Mouse (Mus musculus) MEL (cell line): ENCODE data around the gene Bud31. TPM values are rescaled to one million over a fixed set of nuclear protein-coding genes. Genes with fewer than 3 reads are reported as not detected.
"Not testable (repeated sequence)": the region's sequence is repeated elsewhere in the genome, so short reads cannot be mapped to it uniquely, and the experiment has no call there.

Experiments used
- DNase-seq: peaks from one replicate; pipeline ENCODE4 v3.0.0; 2011; ENCODE audit warnings: low read depth, low spot score
- H3K27ac ChIP-seq: 2 replicates; pipeline ENCODE4 v1.5.1; 2012; ENCODE audit warnings: low read depth, mild to moderate bottlenecking, control low read depth, low read length, moderate library complexity; ENCODE audit not compliant: control insufficient read depth
- H3K27me3 ChIP-seq, 2 experiments: fragments of 150-350 bp in 1 of 2; sonication (generic) in 1 of 2; 2 replicates each; pipeline ENCODE4 v1.6.1; 2012; ENCODE audit warnings: low read length in 2 of 2, mild to moderate bottlenecking in 2 of 2, improper control_type of control experiment in 1 of 2, moderate library complexity in 1 of 2; ENCODE audit not compliant: insufficient read depth in 2 of 2, control insufficient read depth in 1 of 2
- H3K36me3 ChIP-seq, 2 experiments: 2 replicates each; pipeline ENCODE4 v1.6.1; 2012 to 2014; ENCODE audit warnings: low read length in 2 of 2, improper control_type of control experiment in 1 of 2, inconsistent platforms in 1 of 2, mild to moderate bottlenecking in 1 of 2; ENCODE audit not compliant: insufficient read depth in 2 of 2, control insufficient read depth in 1 of 2
- H3K4me1 ChIP-seq, 2 experiments: fragments of 150-350 bp in 1 of 2; sonication (generic) in 1 of 2; 2 replicates each; pipeline ENCODE4 v1.6.1; 2012; ENCODE audit warnings: low read length in 2 of 2, improper control_type of control experiment in 1 of 2, mild to moderate bottlenecking in 1 of 2; ENCODE audit not compliant: insufficient read depth in 2 of 2, control insufficient read depth in 1 of 2
- H3K4me3 ChIP-seq, 2 experiments: fragments of 150-350 bp in 1 of 2; sonication (generic) in 1 of 2; 2 replicates each; pipeline ENCODE4 v1.5.1; 2012; ENCODE audit warnings: low read depth in 2 of 2, low read length in 2 of 2, mild to moderate bottlenecking in 2 of 2, moderate library complexity in 2 of 2, control low read depth in 1 of 2, improper control_type of control experiment in 1 of 2; ENCODE audit not compliant: control insufficient read depth in 1 of 2, insufficient read depth in 1 of 2
- H3K79me2 ChIP-seq: 2 replicates; pipeline ENCODE4 v1.6.1; 2012; ENCODE audit warnings: mild to moderate bottlenecking, low read length, moderate library complexity; ENCODE audit not compliant: control insufficient read depth, poor library complexity, insufficient read depth
- H3K9ac ChIP-seq: 2 replicates; pipeline ENCODE4 v1.6.1; 2012; ENCODE audit warnings: low read depth, mild to moderate bottlenecking, control low read depth, low read length, moderate library complexity; ENCODE audit not compliant: control insufficient read depth, poor library complexity, severe bottlenecking
- H3K9me3 ChIP-seq: fragments of 150-350 bp; sonication (generic); replicated peaks from 2 replicates; pipeline ENCODE4 v1.6.1; 2012; ENCODE audit warnings: mild to moderate bottlenecking, low read length, improper control_type of control experiment, moderate library complexity; ENCODE audit not compliant: insufficient read depth
- CHD1 ChIP-seq: IDR thresholded peaks from 2 replicates; pipeline ENCODE4 v1.6.1; 2012; ENCODE audit warnings: low read depth, mild to moderate bottlenecking, inconsistent platforms, low read length, improper control_type of control experiment
- CTCF ChIP-seq, 3 experiments: IDR thresholded peaks in 2 of 3; conservative IDR thresholded peaks in 1 of 3; 2 replicates each; pipeline ENCODE4 v1.5.1; 2011 to 2012; ENCODE audit warnings: low read length in 3 of 3, low read depth in 2 of 3, mild to moderate bottlenecking in 2 of 3, improper control_type of control experiment in 1 of 3, inconsistent platforms in 1 of 3, mixed read lengths in 1 of 3, moderate library complexity in 1 of 3; ENCODE audit not compliant: control insufficient read depth in 1 of 3, insufficient read depth in 1 of 3, poor library complexity in 1 of 3, severe bottlenecking in 1 of 3
- E2F4 ChIP-seq: IDR thresholded peaks from 2 replicates; pipeline ENCODE4 v1.6.1; 2011; ENCODE audit warnings: low read depth, low read length, improper control_type of control experiment, borderline replicate concordance
- EP300 ChIP-seq, 2 experiments: IDR thresholded peaks; 2 replicates each; pipeline ENCODE4 v1.6.1; 2011; ENCODE audit warnings: improper control_type of control experiment in 2 of 2, low read length in 2 of 2, low read depth in 1 of 2, mild to moderate bottlenecking in 1 of 2
- GATA1 ChIP-seq: IDR thresholded peaks from 2 replicates; pipeline ENCODE4 v1.6.1; 2011; ENCODE audit warnings: low read depth, low read length, improper control_type of control experiment
- HCFC1 ChIP-seq: IDR thresholded peaks from 2 replicates; pipeline ENCODE4 v1.6.1; 2012; ENCODE audit warnings: low read depth, mild to moderate bottlenecking, inconsistent platforms, low read length, improper control_type of control experiment, moderate library complexity
- MAX ChIP-seq: IDR thresholded peaks from 2 replicates; pipeline ENCODE4 v1.6.1; 2011; ENCODE audit warnings: low read length, improper control_type of control experiment
- MYB ChIP-seq: IDR thresholded peaks from 2 replicates; pipeline ENCODE4 v1.6.1; 2011; ENCODE audit warnings: mild to moderate bottlenecking, low read depth, low read length, improper control_type of control experiment
- NELFE ChIP-seq: IDR thresholded peaks from 2 replicates; pipeline ENCODE4 v1.6.1; 2011; ENCODE audit warnings: low read depth, low read length, improper control_type of control experiment
- NRF1 ChIP-seq: IDR thresholded peaks from 2 replicates; pipeline ENCODE4 v1.6.1; 2014; ENCODE audit warnings: low read depth, mild to moderate bottlenecking, inconsistent platforms, low read length, improper control_type of control experiment, moderate library complexity; ENCODE audit not compliant: poor library complexity, insufficient read depth, severe bottlenecking
- POLR2AphosphoS2 ChIP-seq: IDR thresholded peaks from 2 replicates; pipeline ENCODE4 v1.6.1; 2011; ENCODE audit warnings: low read length, improper control_type of control experiment
- POLR2AphosphoS5 ChIP-seq: IDR thresholded peaks from 2 replicates; pipeline ENCODE4 v1.6.1; 2012; ENCODE audit warnings: low read depth, borderline replicate concordance, mild to moderate bottlenecking, inconsistent platforms, low read length, moderate library complexity, mixed read lengths
- RAD21 ChIP-seq: IDR thresholded peaks from 2 replicates; pipeline ENCODE4 v1.6.1; 2011; ENCODE audit warnings: mild to moderate bottlenecking, low read depth, low read length, improper control_type of control experiment
- TBP ChIP-seq: IDR thresholded peaks from 2 replicates; pipeline ENCODE4 v1.8.0; 2011; ENCODE audit warnings: low read depth, low read length, improper control_type of control experiment
- UBTF ChIP-seq: IDR thresholded peaks from 2 replicates; pipeline ENCODE4 v1.6.1; 2012; ENCODE audit warnings: low read depth, mild to moderate bottlenecking, inconsistent platforms, low read length, improper control_type of control experiment, moderate library complexity, borderline replicate concordance; ENCODE audit not compliant: insufficient read depth
- USF2 ChIP-seq, 2 experiments: IDR thresholded peaks; 2 replicates each; pipeline ENCODE4 v1.6.1; 2011 to 2012; ENCODE audit warnings: improper control_type of control experiment in 2 of 2, low read length in 2 of 2, borderline replicate concordance in 1 of 2, inconsistent platforms in 1 of 2, low read depth in 1 of 2, mild to moderate bottlenecking in 1 of 2; ENCODE audit not compliant: insufficient read depth in 1 of 2
- ZMIZ1 ChIP-seq: IDR thresholded peaks from 2 replicates; pipeline ENCODE4 v1.6.1; 2012; ENCODE audit warnings: low read depth, mild to moderate bottlenecking, inconsistent platforms, low read length, improper control_type of control experiment, moderate library complexity
- polyA plus RNA-seq, 2 experiments: library from polyadenylated mRNA; stranded (reverse) in 1 of 2; unstranded in 1 of 2; fragments of >175 nt in 1 of 2; fragments of >200 nt in 1 of 2; gene quantifications; 2 replicates each; pipeline versions ENCODE4 v1.2.1 to v1.2.4; 2012; ENCODE audit warnings: low replicate concordance in 2 of 2, low read depth in 1 of 2; ENCODE audit not compliant: insufficient read length in 2 of 2, insufficient read depth in 1 of 2, missing spikeins in 1 of 2
- total RNA-seq: library from RNA; depleted of rRNA; stranded (reverse); fragments of 300-350 nt; gene quantifications from 2 replicates; pipeline ENCODE4 v1.2.3, GENCODE M21; 2012

Gene Bud31
- total and polyA plus RNA-seq, 3 experiments = 193 to 207 TPM; not detected in 1

DNA sequence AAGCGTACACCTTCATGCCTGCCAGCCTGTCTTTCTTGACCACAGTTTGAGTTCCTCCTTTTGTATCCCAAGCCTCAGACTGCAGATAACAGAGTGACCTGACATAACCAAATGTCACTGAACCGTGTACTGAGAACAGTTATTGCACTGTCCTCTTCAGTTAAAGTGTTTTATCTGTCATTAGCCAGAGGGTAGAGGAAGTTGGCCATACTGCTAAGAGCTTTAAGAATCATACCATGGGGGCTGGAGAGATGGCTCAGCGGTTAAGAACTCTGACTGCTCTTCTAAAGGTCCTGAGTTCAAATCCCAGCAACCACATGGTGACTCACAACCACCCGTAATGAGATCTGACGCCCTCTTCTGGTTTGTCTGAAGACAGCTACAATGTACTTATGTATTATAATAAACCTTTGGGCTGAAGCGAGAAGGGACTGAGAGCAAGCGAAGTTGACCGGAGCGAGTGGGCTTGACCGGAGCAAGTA is 41.8 kb upstream of the Bud31 start (continued):
- TF ChIP-seq USF2 (IDR thresholded peaks at IDR 0.05; ENCODE audit: borderline replicate concordance in 1 of 2, insufficient read depth in 1 of 2, low read depth in 1 of 2, low read length in 2 of 2) (no peak), MYB (peak; percentile 87), CHD1 (no peak), HCFC1 (no peak), POLR2AphosphoS5 (no peak), NRF1 (no peak), TBP (peak; percentile 99), GATA1 (peak; percentile 95)

- H3K9ac ChIP-seq = no peak overlapping the region
- DNase-seq = no peak
- H3K36me3 ChIP-seq = peaks cover 28 to 31% of the 10 kb centered on the region in 2 experiments
- TF ChIP-seq POLR2AphosphoS5 = no peak
- TF ChIP-seq UBTF = no peak
- TF ChIP-seq EP300 (IDR thresholded peaks at IDR 0.05; ENCODE audit: low read depth in 1 of 2, low read length in 2 of 2) = no peak
- TF ChIP-seq MAX = no peak
- no peak for TF ChIP-seq NELFE
- no peak for TF ChIP-seq E2F4
- no peak for TF ChIP-seq NRF1
- TF ChIP-seq USF2 (IDR thresholded peaks at IDR 0.05; ENCODE audit: borderline replicate concordance in 1 of 2, insufficient read depth in 1 of 2, low read depth in 1 of 2, low read length in 2 of 2) = no peak
- no peak for TF ChIP-seq RAD21
- no peak for TF ChIP-seq CHD1
- no peak for TF ChIP-seq ZMIZ1
- TF ChIP-seq POLR2AphosphoS2 = no peak
- TF ChIP-seq CTCF (IDR thresholded peaks at IDR 0.05 in 2 of 3, conservative IDR thresholded peaks at IDR 0.05 in 1 of 3; ENCODE audit: control insufficient read depth in 1 of 3, insufficient read depth in 1 of 3, low read depth in 2 of 3, low read length in 3 of 3, poor library complexity in 1 of 3, severe bottlenecking in 1 of 3) = no peak
- H3K4me3 ChIP-seq = no peak overlapping the region
- no peaks in the 10 kb centered on the region for H3K9me3 ChIP-seq
- H3K79me2 ChIP-seq = no peaks in the 10 kb centered on the region
- H3K27ac ChIP-seq = no peak overlapping the region
- H3K27me3 ChIP-seq = no peaks in the 10 kb centered on the region
- peaks cover 13 to 35% of the 10 kb centered on the region in 2 experiments for H3K4me1 ChIP-seq
These were observed 39.2 kb upstream of the Bud31 start for GRCm38 (mm10) chr5:145100960-145101359.

DNA sequence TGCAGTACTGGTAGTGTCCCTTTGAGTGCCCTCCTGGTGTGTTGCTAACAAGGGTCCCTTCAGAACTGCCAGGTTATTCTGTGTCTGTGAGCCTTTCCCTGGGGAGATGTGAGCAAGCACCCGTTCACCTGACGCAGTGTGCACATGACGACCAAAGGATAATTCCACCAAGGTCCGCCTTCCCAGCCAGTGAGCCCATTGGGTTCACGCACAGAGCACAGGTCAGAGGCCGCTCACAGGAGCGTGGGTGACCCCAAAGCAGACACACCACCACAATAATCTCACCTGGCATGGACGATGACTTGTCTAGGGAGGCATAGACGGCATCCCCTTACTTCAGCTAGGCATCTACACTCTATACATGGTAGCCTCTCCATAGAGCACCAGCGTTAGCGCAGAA is 38.7 kb upstream of the Bud31 start:
- not testable (repeated sequence) for H3K9ac ChIP-seq, H3K79me2 ChIP-seq, H3K9me3 ChIP-seq, H3K4me3 ChIP-seq, DNase-seq, H3K27me3 ChIP-seq, H3K27ac ChIP-seq
- Histone ChIP-seq H3K36me3 (peaks cover 25 to 29% of the 10 kb centered on the region in 2 experiments), H3K4me1 (peaks cover 11 to 31% of the 10 kb centered on the region in 2 experiments)
